Mouse (Mus musculus) embryo, embryonic 9.5 days (tissue): ENCODE measurements around the gene Ajuba.

Source experiments
- DNase-seq: peaks from one replicate; pipeline ENCODE4 v3.0.0-alpha.2; 2017; ENCODE audit errors: extremely low spot score

Gene Ajuba

DNA sequence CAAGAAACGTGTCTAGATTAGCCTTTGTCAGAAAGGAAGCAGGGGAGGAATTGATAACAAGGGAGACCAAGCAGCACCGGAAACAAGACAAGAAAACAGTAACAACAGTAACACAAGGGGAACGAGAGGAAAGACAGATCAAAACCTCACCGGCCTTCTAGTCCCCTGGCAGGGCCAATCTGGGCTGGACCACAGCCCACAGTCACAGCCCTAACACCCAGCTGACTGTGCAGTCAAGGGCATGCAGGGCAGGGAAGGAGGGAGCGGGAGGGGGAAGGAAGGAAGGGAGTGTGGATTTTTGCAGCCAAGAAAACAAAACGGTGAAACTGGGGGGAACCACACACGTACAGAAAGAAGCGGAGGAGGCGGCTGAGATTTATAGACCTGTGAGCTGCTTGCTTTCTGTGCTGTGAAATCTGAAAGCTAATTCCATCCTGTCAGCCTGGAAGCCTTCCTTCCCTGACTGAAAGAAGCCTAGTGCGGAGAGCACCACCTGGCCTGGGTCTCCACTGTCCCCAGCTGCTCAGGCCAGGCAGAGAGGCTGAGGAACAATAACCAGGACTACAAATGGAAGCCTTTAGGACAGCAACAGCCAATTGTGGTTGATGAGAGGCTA is 15.1 kb upstream of the Ajuba start:
- DNase-seq: no peak

DNA sequence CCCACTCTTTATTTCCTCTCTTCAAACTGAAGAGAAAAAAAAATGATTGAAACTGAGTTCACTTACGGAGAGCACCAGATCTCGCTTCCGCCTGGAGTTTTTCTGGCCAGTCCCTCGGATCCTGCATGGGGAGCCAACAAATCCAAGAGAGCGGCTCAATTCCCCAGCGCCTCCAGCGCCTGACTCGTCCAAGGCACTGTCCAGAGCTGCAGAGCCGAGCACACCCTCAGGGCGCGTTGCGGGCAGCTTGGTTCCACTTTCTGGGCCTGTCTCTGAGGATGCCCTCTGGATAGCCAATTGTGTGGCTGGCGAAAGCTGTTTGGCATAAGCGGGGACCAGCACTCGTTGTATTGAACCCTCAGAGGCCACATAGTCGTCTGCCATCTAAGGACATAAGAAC is 13.7 kb upstream of the Ajuba start:
- no peak for DNase-seq

DNA sequence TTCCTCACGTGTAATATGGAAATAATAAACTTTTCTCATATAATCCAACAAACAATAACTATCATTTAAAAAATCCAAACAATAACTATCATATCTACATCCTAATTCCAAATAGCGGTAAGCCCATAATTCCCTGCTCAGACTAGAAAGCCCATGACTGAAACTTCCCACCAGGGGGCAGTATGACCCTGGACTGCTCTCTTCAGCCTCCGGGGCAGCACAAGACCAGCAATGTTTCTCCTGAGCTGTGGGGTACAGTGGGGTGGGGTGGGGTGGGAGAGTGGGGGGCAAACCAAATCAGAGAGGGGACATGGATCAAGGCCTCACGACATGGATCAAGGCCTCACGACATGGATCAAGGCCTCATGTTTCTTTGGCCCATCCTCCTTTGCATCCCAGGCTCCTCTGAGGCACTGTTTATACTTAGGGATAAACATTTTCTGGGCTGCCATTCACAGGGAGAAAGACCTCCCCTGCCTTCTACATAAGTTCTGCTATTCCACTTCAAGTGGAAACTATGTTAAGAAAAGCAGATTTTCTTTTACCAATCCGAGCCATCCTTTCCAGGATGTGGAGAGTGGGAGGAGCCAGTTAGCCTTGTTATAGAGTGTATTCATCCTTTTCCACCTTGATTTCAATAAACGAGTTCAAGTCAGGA is 6.5 kb upstream of the Ajuba start:
- peak; percentile 67 for DNase-seq

DNA sequence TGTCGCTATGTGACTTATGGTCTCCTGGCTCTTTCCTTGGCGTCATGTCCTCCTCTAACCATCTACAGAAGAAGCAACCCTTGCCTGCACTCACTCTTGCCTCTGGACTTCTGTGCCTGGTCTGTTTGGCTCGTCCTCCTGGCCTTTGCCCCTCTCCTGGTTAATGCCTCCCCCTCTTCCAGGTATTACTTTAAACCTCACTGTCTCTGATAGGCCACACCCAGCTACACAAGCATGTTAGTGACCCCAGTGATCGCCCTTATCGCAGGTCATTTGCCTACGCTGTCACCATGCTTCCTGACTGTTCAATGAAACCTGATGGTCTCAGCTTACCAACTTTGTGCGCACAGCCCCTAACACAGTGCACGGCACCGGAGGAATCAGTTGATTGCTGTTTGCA is 5.2 kb upstream of the Ajuba start:
- no peak for DNase-seq

DNA sequence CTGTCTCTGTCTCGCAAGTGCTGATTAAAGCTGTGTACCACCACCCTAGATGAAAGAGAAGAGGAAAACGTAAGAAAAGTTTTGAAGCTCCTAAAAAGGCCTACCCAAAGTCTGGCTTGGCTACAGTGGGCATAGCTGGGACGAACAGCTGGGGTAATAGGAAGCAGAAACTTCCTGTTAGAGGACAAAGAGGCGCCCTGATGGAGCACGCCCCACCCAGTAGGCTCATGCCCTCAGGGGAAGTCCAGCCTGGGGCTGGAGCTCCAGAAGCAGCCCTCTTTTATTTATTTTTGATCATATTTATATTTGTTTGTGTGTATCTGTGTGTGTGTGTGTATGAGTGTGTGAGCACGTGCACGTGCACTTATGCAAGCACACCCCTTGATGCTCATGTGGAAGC is 2.3 kb upstream of the Ajuba start:
- no peak for DNase-seq

DNA sequence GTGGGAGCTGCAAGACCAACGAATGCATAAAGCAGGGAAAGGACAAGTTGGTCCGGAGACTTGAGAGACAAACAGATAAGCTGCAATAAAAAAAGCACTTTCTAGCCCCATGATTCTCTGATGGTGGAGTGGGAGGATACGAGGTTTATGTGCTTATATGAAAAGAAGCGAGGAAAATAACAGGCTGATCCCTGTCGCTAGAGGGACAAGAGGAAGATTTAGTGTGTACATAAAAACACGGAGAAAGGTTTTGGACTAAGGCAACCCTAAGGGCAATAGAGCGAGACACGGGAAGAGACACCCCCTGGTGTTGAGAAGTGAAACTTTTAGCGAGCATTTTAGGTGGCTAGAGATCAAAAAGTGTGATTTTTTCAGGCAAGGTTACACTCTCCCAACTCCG is 705 bp upstream of the Ajuba start:
- DNase-seq: no peak

DNA sequence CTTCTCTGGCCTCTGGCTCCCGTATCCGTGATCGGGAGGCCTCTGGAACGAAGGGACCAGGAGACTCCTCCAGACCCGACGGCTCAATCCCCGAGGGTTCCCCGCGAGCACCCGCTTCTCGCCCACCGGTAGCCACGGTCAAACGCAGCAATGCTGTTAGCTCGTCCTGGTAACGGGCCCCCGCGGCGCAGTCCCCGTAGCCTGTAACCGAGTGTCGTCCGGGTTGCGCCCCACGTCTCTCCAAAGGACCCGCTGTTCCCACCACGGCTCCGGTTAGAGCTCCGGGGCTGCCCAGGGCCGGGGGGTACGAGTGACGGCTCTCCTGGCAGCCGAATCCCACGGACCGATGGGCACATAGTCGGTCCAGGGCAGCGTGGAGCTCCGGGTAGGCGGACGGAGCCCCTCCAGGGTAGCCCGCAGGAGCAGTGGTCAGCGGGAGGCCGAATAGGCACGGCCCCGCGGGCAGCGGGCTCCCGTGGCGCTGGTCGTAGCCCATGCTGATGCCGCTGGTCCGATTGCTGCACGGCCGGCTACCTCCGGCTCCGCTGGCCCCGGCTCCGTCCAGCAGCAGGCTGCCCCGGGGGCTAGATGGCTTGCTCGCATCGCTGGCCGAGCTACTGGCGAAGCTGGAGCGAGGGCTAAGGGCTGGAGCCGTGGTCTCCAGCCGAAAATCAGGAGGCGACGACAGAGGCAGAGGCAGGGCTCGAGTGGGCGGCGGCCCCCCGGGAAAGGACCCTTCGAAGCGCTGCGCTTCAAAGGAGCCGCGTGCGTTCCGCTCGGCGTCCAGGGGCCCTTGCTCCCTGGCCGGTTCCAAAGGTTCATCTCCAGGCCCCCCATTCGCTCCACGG is 893 bp downstream of the Ajuba start:
- peak; percentile 63 for DNase-seq

DNA sequence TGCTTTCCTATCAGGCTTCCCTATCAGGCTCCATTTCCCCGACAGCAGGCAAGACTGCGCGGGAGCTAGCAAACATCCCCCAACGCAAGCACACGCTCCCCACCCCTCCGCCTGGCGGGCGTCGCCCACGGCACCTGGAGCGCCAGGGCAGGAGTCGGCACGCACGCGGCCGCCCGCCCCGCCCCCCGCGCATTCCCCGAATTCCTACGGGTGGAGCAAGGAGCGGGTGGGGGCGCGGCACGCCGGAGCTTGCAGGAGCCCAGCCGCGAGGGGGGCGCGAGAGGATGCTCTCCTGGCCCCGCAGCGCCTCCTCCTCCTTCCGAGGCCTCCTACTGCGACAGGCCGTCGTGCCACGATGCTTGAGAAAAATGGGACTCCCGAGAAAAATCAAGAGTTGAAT is 1.7 kb downstream of the Ajuba start:
- peak; percentile 88 for DNase-seq

DNA sequence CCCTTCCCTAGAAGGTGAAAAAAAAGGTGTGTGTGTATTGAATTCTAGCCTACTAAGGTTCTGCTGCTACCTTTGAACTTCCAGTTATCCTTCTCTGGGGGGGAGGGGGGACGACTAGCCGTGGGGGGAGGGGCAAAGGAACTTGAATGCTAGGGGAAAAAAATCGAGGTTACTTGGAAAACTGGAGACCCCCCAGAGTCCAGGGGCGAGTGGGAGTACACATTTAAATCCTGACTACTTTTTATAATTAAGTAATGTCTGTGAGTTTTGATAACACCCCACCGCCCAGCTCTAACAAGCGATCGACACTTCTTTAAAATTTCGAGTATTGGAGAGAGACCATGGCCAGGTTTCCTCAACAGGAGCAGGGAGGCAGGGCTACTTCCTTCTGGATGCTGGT is 2.3 kb downstream of the Ajuba start:
- DNase-seq: no peak

DNA sequence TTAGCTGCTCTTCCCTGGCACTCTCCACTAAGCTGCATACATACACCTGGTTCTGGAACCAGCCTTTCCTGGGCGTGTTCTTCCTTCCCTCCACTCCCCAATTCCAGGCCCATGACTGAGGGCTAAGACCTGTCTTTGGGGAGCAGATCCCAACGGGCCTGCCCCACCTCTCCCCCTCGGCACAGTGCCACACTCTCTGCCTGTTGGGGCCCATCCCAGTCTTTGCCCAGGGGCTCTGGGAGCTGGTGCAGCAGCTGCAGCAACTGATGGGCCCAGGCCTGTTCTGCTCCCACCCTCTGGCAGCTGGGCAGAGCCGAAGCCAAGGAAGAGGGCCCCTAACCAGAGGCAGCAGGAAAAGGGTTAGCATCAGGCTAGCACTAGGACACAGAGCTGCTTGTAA is 3.1 kb downstream of the Ajuba start:
- no peak for DNase-seq

DNA sequence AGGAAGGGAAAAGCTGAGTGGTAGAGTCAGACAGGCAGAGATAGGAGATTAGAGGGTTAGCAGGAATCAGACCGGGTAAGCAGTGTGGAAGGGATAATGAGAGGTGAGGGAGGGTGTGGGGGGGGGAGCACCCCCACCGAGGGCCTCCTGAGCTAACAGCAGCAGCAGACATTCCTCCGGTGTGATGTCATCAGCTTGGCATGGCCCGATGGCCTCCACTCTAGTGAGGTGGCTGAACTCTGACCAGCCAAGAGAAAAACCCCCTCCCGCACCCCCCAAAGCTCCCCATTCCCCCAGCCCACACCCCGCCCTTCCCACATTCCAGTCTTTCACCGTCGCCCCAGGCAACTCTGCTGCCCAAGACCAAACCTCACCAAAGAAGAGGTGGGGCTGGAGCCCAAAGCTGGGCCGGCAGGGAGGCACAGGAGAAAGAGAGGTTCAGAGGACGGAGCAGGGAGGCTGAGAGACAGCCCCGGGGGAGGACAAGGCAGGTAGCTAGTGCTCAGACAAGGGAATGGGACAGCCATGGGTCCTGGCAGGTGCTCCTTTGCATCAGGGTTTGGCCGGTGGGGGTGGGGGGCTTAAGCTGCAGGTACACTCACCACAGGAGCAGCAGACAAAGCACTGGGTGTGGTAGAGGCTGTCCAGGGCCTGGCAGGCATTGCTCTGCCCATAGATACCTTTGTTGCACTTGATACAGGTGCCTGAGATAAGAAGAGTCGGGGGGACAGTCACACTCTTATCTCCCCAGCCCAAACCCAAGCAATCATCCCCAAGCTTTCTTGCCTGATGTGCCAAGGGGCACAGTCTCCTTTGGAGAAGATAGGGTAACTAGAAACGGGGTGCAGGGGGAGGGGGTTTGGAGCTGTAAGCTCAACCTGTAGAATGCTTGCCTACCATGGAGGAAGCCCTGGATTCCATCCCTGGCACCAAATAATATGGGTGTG is 4.3 kb downstream of the Ajuba start:
- DNase-seq: peak; percentile 88

DNA sequence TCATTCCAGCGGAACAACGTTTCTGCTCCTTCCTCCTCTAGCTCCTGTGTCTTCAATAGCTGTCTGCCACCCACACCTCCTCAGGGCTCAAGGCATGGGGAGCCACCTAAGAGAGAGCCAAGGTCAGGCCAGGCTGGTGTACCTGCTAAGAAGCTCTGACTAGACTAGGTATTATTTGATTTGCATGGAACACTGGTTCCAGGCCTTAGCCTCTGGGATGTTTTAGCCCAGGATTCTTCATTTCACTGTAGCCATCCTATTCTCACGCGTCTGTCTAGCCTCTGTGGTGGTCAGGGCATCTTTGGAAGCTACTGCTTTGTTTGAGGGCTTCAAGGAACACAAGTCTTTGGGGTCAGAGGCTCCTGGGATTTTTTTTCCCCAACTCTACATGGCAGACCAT is 5.2 kb downstream of the Ajuba start:
- no peak for DNase-seq

DNA sequence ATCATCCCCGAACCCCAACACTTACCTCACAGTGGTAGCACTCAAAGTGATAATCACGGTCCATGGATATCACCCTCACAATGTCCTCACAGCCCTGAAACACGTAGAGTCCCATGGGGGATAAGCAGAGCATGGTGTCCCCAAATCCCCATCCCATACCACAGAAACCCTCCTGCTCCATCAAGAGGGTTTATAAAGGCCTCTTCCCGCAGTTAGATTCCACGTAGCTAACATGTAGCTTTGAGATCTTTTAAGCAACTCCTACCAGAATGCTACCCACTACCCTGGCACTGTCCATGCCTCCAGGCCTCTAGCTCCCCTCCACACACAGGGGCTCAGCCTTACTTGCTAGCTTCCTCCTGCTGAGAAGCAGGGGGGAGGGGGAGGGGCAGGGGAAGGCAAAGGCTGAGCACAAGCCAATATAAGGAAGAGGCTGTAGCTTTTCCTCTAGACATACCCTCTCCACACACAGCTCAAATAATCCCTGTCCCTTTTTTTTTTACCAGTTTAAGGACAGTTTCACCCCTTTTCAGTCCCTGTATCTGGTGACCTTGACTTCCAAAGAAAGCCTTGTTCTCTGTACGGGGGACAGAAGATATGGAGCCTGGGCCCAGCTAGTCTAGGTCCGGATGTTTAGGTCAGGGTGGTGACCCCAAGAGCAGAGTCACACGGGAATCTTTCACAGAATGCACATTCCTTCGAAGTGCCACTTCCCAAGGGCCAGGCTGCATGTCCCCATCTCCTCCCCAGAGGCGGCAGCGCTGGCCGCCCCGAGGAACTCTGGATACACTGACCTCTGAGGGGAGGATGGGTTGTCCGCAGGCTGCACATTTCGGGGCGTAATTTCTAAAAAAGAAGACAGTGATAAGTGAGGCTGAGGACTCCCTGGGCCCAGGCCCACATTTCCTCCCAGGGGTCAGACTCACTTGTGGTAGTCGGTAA is 7.6 kb downstream of the Ajuba start:
- peak; percentile 42 for DNase-seq

DNA sequence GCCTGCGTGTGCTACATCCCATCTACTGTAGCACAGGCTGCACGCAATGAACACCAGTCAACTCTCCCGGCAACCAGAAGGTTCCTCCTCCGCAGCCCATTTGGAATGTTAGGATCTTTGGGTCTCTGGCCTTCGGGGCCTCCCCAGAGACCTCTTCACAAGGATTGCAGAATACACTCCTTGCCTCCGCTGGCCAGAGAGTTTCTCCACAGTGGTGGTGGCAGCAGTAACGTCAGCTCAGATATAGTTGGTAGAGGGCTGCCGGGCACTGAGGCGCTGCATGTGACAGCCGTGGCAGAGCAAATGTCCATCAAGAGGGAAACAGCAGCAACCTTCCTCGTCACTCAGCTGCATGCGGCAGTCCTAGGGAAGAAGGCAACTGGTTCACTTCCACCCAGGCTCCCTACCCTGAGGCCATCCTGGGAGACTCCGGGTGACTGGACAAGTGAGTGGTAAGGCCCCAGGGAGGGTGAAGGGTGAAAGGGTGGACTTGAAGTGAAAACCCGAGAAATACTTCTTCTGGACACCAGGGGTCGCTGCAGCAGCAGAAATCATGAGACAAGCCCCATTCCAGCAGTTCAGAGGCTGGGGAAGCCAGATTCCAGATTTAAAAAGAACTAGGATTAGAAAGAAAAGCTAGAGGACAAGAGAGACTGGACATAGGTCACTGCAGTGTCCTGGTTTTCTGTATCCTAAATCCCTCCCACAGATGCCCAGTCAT is 8.5 kb downstream of the Ajuba start:
- peak; percentile 80 for DNase-seq

DNA sequence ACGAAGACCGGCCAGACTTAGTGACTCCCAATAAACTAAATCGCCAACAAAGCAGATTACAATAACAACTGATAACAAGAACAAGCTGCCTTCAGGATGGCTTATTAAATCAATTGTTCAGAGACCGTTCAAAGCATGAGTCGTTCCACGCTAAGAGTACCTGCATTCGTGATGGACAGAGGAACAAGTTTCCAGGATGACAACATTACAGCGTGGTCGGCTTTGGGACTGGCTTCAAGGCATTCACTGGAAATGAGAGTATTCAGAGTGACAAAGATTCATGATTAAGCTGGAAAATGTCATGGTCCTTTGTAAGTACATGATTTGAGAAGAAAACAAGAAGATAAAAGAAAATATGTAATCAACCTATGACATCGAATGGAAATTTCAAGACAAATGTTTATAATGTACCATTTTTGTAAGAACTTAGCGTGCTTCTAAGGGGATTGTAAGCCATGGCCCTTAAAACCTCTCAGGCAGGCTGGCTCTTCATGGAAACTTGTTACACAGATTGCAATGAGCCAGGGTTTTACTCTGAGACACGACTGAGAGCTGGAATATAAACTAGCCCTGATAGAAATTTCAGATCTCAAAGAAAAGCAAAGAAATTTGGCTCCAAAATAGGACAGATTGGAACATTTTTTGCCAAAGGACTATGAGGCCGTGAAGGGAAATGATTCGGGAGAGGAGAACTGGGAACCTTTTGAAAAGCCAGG is 16.7 kb downstream of the Ajuba start:
- no peak for DNase-seq

DNA sequence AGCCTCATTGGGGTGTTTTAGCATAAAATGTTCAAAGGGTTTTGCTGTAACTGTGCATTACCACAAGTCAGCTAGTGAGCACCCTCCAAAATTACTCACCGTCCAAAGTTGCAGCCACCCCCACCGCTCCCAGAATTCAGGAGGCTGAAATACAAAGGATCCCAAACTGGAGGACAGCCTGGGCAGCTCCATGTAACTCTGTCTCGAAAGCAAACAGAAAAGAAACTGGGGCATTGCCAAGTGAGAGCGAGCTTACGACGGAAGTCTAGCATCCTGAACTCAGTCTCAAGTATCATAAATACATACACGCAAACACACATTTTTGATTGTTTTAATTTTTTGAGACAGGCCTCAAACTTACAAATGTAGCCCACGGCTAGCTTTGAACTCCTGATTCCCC is 20.0 kb downstream of the Ajuba start:
- DNase-seq: no peak

DNA sequence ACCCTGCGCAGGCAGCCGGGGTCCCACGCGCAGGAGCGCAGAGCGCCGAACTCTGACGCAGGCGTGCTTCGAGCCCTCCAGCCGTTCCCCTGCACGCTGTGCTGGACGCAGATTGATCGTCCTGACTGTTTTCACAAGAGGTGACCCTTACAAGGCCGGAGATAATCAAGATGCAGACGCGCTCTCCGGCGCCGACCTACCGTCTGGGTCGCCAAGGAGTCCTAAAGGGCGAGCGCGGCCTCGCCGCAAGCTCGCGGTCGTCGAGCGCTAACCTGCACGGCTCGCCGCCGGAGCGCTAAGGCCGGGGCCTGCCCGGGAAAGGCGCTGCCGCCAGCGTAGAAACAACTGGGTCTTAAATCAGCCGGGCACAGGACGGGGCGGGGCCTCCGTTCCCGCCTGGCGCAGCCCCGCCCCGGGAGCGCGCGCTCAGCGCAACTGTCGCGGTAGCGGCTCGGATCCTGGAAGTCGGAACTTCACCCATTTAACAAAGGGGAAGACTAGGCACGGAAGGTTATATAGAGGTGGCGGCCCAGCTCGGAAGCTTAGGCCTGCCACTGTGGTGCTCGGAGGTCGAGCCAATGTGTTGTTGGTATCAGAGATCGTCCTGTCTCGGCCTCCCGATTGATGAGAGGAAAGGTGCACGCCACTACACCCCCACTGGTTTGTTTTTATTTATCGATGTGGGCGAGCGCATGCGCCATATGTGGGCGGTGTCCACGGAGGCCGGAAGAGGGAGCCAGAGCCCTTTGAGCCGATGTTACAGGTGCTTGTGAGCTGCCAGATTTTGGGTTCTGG is 23.2 kb downstream of the Ajuba start, which contains the start of gene Haus4:
Gene Haus4 (minus strand): TSS at position 642 of the 795 bp plus-strand sequence.
- peak; percentile 92 for DNase-seq

DNA sequence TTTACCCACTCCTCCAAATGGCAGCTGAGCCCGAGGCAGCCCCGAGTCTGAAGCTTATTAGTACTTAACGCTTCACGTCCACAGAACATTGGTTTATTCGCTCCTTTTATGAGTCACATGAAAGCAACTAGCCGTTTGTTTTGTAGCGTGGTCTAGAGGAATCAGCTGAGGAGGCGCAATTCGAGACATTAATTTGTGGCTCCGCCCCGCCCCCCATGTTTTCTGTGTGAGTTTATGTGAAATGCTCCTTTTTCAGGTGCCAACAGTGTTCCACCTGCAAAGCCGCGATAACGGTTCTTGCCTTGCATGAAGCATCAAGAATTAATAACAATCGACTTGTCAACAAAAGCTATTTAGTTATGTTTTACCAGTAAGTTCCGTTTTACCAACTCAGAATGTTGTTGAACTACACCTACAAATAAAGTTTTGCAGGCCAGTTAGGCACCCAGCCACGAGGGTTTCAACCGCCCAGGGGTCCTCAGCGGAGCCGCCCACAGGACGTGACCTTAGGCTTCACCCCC is 23.8 kb downstream of the Ajuba start:
- DNase-seq: peak; percentile 44
